Mouse (Mus musculus): ENCODE data around the gene Ankib1. TPM values are rescaled to one million over a fixed set of nuclear protein-coding genes. Genes with fewer than 3 reads are reported as not detected.

Gene Ankib1
- total RNA-seq, 4 experiments from 2014 or later = 64.7 to 83.4 (median 71.4) TPM

GRCm38 (mm10) chr5:3646539-3646938 lies 156.2 kb downstream of the Ankib1 start:
- no peak for DNase-seq

GRCm38 (mm10) chr5:3645326-3645725 lies 157.4 kb downstream of the Ankib1 start:
- DNase-seq = no peak

GRCm38 (mm10) chr5:3644621-3645020 lies 158.1 kb downstream of the Ankib1 start:
- DNase-seq = no peak

Small RNAs within 50 kb of the gene (microRNA-seq; reads per million reads assigned to microRNA genes)
- gene Gm22926 (0 reads per million in 2 experiments), gene Gm26238 (0 reads per million in 2 experiments)

Other genes starting within 250 kb of the Ankib1 start
- gene 1700109H08Rik, start 231.4 kb downstream of the Ankib1 start, total RNA-seq (2022) = 10 to 100 TPM in 1 of 4 experiments, 1 to 10 TPM in 3; 2.7 to 11.1 (median 4.4) TPM
- 10 to 100 TPM; 29.4 to 42.8 (median 31.9) TPM for gene Pex1, start 206.9 kb downstream of the Ankib1 start, total RNA-seq (2022)
- gene Rbm48, start 206.3 kb downstream of the Ankib1 start, total RNA-seq (2022) = 10 to 100 TPM in 3 of 4 experiments, 1 to 10 TPM in 1; 9.9 to 14.8 (median 12.6) TPM
- gene Tmbim7, start 151.7 kb downstream of the Ankib1 start, total RNA-seq (2022) = not detected
- gene Gatad1, start 145.7 kb downstream of the Ankib1 start, total RNA-seq (2022) = 100 to 1,000 TPM; 131 to 156 (median 142) TPM
- 10 to 100 TPM; 52.7 to 78.7 (median 59.3) TPM for gene Krit1, start 259 bp upstream of the Ankib1 start, total RNA-seq (2022)
- under 1 TPM in 3 of 4 experiments, not detected in 1; 0.10 to 0.19 (median 0.15) TPM for gene Lrrd1, start 42.2 kb upstream of the Ankib1 start, total RNA-seq (2022)
- gene Mterf1a, start 91.0 kb upstream of the Ankib1 start, total RNA-seq (2022) = 10 to 100 TPM in 1 of 4 experiments, 1 to 10 TPM in 3; 6.4 to 11.1 (median 7.9) TPM
- 100 to 1,000 TPM in 1 of 4 experiments, 10 to 100 TPM in 3; 91.4 to 131 (median 94.3) TPM for gene Akap9, start 125.1 kb upstream of the Ankib1 start, total RNA-seq (2022)

All from adrenal gland, adult 8-10 months (tissue).